Mouse (Mus musculus) limb, embryonic 12.5 days (tissue): ENCODE data around the gene Sin3a. TPM values are rescaled to one million over a fixed set of nuclear protein-coding genes. Genes with fewer than 3 reads are reported as not detected.

Experiments
- ATAC-seq: fragments of 200-750 bp; cut with Nextera tagmentation; 2 replicates; pipeline ENCODE4 v1.8.0; 2017; ENCODE audit warnings: low read depth, moderate TSS enrichment; ENCODE audit not compliant: insufficient number of reproducible peaks, insufficient read depth, low FRiP score, low TSS enrichment
- H3K27ac ChIP-seq: fragments of 300-500 bp; sonication (generic); 2 replicates; pipeline ENCODE4 v1.5.1; 2016; ENCODE audit warnings: mild to moderate bottlenecking, moderate library complexity
- H3K27me3 ChIP-seq: fragments of 300-500 bp; sonication (generic); 2 replicates; pipeline ENCODE4 v1.6.1; 2016; ENCODE audit warnings: mild to moderate bottlenecking, moderate library complexity
- H3K36me3 ChIP-seq: fragments of 300-500 bp; sonication (generic); 2 replicates; pipeline ENCODE4 v1.6.1; 2016; ENCODE audit warnings: mild to moderate bottlenecking, moderate library complexity
- H3K4me1 ChIP-seq: fragments of 300-500 bp; sonication (generic); replicated peaks from 2 replicates; pipeline ENCODE4 v1.6.1; 2016
- H3K4me2 ChIP-seq: fragments of 300-500 bp; sonication (generic); 2 replicates; pipeline ENCODE4 v1.6.1; 2016; ENCODE audit warnings: mild to moderate bottlenecking, moderate library complexity
- H3K4me3 ChIP-seq: fragments of 300-500 bp; sonication (generic); replicated peaks from 2 replicates; pipeline ENCODE4 v1.5.1; 2016; ENCODE audit warnings: mild to moderate bottlenecking
- H3K9ac ChIP-seq: fragments of 300-500 bp; sonication (generic); replicated peaks from 2 replicates; pipeline ENCODE4 v1.6.1; 2016; ENCODE audit warnings: mild to moderate bottlenecking, moderate library complexity
- H3K9me3 ChIP-seq: fragments of 300-500 bp; sonication (generic); 2 replicates; pipeline ENCODE4 v1.6.1; 2016; ENCODE audit warnings: mild to moderate bottlenecking, moderate library complexity
- WGBS: fragments of 180-500 bp; shearing (Covaris S2); methylation state at CpG from one replicate; pipeline ENCODE4 v1.1.7; 2016; 5-methylcytosine and 5-hydroxymethylcytosine counted together
- polyA plus RNA-seq: library from polyadenylated mRNA; unstranded; fragments of >200 nt; fragmentation: Nextera tagmentation; extraction: Ambion mirVana; gene quantifications from 2 replicates; pipeline ENCODE4 v1.2.1, GENCODE M21; 2016

The Sin3a gene
- 42.1 and 54.4 TPM in 2 replicates for polyA plus RNA-seq

GRCm38 (mm10) chr9:57071801-57072351 lies at the start of gene Sin3a:
Gene Sin3a, plus strand, starts transcription at chr9:57072040.
- H3K9ac ChIP-seq: peak within 1 kb of the TSS; percentile 78
- H3K4me1 ChIP-seq: peaks cover 25% of the 10 kb centered on the region
- peak within 1 kb of the TSS; percentile 93 for H3K4me3 ChIP-seq
- peak within 1 kb of the TSS; percentile 99 for H3K27ac ChIP-seq
- under 1% methylated on average over 34 of the region's 34 CpGs for WGBS
- no peaks in the 10 kb centered on the region for H3K27me3 ChIP-seq
- no peaks in the 10 kb centered on the region; the same call in 1 of the 2 replicates for H3K36me3 ChIP-seq
- no peak for ATAC-seq
- H3K4me2 ChIP-seq: peak within 1 kb of the TSS; percentile 90
- no peaks in the 10 kb centered on the region for H3K9me3 ChIP-seq

GRCm38 (mm10) chr9:57031756-57032155 lies 40.1 kb upstream of the Sin3a start:
- Histone ChIP-seq H3K9ac (no peak overlapping the region), H3K4me1 (no peaks in the 10 kb centered on the region), H3K4me3 (no peak overlapping the region), H3K9me3 (no peaks in the 10 kb centered on the region), H3K4me2 (no peak overlapping the region), H3K27me3 (no peaks in the 10 kb centered on the region), H3K36me3 (peaks cover 84% of the 10 kb centered on the region), H3K27ac (no peak overlapping the region)
- no peak for ATAC-seq
- 93% methylated on average over 1 of the region's 1 CpGs for WGBS

GRCm38 (mm10) chr9:57056237-57056636 lies 15.6 kb upstream of the Sin3a start:
- no peak for ATAC-seq
- H3K4me3 ChIP-seq: no peak overlapping the region
- H3K9me3 ChIP-seq: no peaks in the 10 kb centered on the region
- no peak overlapping the region for H3K9ac ChIP-seq
- no peaks in the 10 kb centered on the region for H3K4me1 ChIP-seq
- WGBS: 93% methylated on average over 1 of the region's 1 CpGs
- peaks cover 79% of the 10 kb centered on the region for H3K36me3 ChIP-seq
- no peak overlapping the region for H3K4me2 ChIP-seq
- H3K27ac ChIP-seq: no peak overlapping the region
- no peaks in the 10 kb centered on the region for H3K27me3 ChIP-seq

GRCm38 (mm10) chr9:57064164-57064563 lies 7.7 kb upstream of the Sin3a start:
- no peak overlapping the region for H3K4me2 ChIP-seq
- H3K27ac ChIP-seq: no peak overlapping the region
- H3K9me3 ChIP-seq: no peaks in the 10 kb centered on the region
- no peak overlapping the region for H3K4me3 ChIP-seq
- WGBS: 93% methylated on average over 2 of the region's 2 CpGs
- no peak overlapping the region for H3K9ac ChIP-seq
- no peak for ATAC-seq
- H3K36me3 ChIP-seq: peaks cover 46% of the 10 kb centered on the region
- no peaks in the 10 kb centered on the region for H3K27me3 ChIP-seq
- H3K4me1 ChIP-seq: no peaks in the 10 kb centered on the region

GRCm38 (mm10) chr9:57068266-57068665 lies 3.6 kb upstream of the Sin3a start:
- H3K4me2 ChIP-seq: no peak overlapping the region
- peaks cover 17% of the 10 kb centered on the region; the same call in 1 of the 2 replicates for H3K36me3 ChIP-seq
- no peaks in the 10 kb centered on the region for H3K27me3 ChIP-seq
- no peak for ATAC-seq
- H3K9ac ChIP-seq: no peak overlapping the region
- no peak overlapping the region for H3K4me3 ChIP-seq
- H3K27ac ChIP-seq: no peak overlapping the region
- no peaks in the 10 kb centered on the region for H3K9me3 ChIP-seq
- peaks cover 14% of the 10 kb centered on the region; the same call in 1 of the 2 replicates for H3K4me1 ChIP-seq
- 75% methylated on average over 3 of the region's 3 CpGs for WGBS

DNA sequence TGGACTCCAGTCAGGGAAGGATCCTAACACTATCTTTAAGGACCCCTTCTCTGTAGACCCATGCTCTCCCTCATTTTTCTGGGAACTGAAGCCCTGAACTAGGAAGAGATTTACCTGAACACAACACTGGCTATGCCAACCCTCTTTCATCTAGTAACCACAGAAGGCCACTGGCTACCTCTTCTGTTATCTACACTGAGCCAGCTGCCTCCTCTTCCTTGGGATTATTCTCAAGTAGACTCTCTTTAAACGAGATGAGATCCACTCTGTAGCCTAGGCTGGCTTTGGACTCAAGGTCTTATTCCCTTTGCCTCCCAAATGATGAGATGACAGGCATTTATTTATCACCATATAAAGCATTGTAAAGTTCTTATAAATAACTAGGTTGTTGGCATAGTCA lies 1.6 kb upstream of the Sin3a start:
- WGBS: 63% methylated on average over 1 of the region's 1 CpGs
- H3K4me2 ChIP-seq: 0 out of 2 replicates have a peak overlapping the region, but pooled peaks have one; percentile 90
- H3K27me3 ChIP-seq: no peaks in the 10 kb centered on the region
- 0 out of 2 replicates have a peak overlapping the region, but pooled peaks have one; percentile 8 for H3K4me3 ChIP-seq
- peaks cover 24% of the 10 kb centered on the region for H3K4me1 ChIP-seq
- ATAC-seq: no peak
- no peak overlapping the region for H3K27ac ChIP-seq
- H3K9ac ChIP-seq: no peak overlapping the region
- H3K9me3 ChIP-seq: no peaks in the 10 kb centered on the region
- peaks cover 6% of the 10 kb centered on the region; the same call in 1 of the 2 replicates for H3K36me3 ChIP-seq

DNA sequence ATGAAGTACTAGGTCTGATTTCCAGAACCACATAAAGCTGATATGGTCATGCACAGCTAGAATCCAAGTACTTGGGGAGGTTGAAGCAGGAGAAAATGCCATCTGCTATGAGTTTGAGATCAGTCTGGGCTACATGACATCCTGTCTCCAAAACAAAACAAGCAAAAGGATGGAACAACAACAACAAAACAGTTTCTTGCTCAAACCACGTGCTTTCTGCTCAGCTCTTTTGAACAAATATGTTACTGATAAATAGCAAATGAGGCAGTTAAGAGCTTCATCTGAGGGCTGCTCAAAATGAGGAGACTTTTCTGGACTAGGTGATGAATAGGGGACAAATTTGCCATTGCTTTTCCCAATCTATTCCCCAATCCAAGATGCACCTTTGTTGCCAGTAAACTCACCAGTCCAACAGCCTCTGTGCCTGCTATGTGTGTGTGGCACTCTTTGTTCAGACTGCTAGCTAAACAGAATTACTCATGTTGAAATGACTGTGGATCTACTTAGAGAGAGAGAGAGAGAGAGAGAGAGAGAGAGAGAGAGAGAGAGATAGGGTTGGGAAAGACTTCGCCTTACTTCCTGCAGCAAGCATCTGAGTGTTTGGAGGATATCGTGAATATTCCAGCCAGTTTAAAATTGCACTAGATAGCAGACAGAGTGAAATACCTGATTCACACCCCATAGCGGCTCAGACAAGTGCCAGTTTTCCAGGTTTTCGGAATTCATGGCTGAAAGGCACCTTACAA lies 867 bp upstream of the Sin3a start:
- Histone ChIP-seq H3K36me3 (no peaks in the 10 kb centered on the region; the same call in 1 of the 2 replicates), H3K27me3 (no peaks in the 10 kb centered on the region), H3K4me3 (peak overlapping the region; percentile 93), H3K9me3 (no peaks in the 10 kb centered on the region), H3K27ac (peak overlapping the region; percentile 66), H3K4me2 (peak overlapping the region; percentile 90), H3K4me1 (peaks cover 25% of the 10 kb centered on the region), H3K9ac (peak overlapping the region; percentile 56)
- WGBS: 19% methylated on average over 5 of the region's 5 CpGs
- no peak for ATAC-seq

DNA sequence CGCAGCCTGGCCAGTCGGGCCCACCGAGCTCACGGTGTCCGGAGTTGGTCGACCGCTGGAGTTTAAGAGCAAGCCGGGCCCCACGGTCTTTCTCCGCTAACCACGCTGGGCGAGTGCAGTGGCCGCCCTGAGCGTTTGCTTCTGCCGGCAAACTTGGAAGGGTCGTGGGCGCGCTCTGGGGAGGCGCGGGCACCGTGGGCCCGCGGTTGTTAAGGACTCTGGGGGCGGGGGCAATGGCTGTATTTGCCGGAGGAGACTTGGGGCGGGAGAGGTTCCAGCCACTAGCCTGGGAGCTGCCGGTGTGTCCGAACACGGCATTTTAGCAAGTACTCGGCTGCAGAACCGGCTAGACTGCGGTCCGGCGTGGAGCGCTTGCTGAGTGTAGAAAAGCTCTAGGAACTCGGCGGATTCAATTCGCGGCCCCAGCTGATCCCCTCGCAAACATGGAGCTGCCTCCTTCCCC lies 717 bp downstream of the Sin3a start:
- H3K9ac ChIP-seq: peak overlapping the region; percentile 78
- H3K4me1 ChIP-seq: peaks cover 30% of the 10 kb centered on the region
- H3K27me3 ChIP-seq: no peaks in the 10 kb centered on the region
- peak overlapping the region; percentile 93 for H3K4me3 ChIP-seq
- no peaks in the 10 kb centered on the region for H3K9me3 ChIP-seq
- H3K4me2 ChIP-seq: peak overlapping the region; percentile 90
- H3K36me3 ChIP-seq: no peaks in the 10 kb centered on the region
- WGBS: under 1% methylated on average over 40 of the region's 40 CpGs
- ATAC-seq: no peak
- H3K27ac ChIP-seq: peak overlapping the region; percentile 99

DNA sequence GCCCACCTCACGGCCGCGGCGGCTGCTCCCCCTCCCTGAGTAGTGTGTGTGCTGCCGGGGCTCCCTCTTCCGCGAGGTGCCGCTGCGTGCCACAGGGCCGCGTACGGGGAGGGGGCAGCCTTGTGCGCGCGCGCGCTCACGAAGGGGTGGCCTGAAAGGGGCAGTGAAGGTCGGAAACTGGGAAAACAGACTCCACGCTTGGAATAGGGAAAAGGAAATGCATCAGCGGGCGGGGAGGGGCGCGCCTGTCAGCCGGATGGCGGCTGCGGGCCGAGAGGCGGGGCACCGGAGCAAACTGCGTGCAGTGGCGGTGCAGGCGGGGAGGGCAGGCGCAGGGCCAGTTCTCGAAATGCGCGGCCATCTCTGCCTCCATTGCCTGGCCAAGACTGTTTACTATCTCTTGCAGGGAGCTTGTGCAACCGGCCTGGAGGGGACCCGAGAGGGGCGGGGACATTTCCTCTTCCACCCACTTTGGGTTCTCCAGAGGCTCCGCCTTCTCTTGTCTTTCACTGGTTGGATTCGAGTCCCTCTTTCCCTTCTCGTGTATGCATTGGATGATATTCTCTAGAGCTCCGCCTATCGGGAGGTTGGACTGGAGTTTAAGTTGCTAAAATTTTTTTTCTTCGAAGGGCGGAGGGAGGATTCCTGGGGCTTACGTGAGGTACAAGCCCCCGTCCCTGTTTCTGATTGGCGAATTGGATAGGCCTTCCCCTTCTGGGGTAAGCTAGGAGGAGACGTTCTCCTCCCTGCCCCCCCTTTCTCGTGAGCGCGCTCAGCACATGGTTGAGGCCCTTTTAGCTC lies 1.3 kb downstream of the Sin3a start:
- WGBS: under 1% methylated on average over 54 of the region's 54 CpGs
- Histone ChIP-seq H3K4me1 (peaks cover 30% of the 10 kb centered on the region), H3K4me3 (peak overlapping the region; percentile 93), H3K27me3 (no peaks in the 10 kb centered on the region), H3K9me3 (no peaks in the 10 kb centered on the region), H3K27ac (peak overlapping the region; percentile 99), H3K36me3 (no peaks in the 10 kb centered on the region), H3K4me2 (peak overlapping the region; percentile 90), H3K9ac (peak overlapping the region; percentile 78)
- ATAC-seq: peak; percentile 81

DNA sequence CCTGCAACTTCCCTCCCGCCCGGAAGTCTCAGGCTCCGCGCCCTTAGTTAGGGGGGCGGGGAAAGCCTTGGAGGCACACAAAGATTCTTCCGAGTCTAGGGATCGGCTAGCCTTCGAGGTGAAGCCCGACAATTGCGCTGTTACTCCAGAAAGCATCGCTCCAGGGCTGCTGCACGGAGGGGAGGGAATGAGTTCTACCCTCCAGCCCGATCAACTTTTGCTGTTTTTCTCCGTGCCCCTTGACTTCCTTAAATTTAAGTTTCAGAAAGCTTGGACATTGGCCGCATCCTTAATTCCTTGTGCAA lies 1.9 kb downstream of the Sin3a start:
- peaks cover 30% of the 10 kb centered on the region for H3K4me1 ChIP-seq
- no peaks in the 10 kb centered on the region for H3K36me3 ChIP-seq
- peak overlapping the region; percentile 73 for H3K9ac ChIP-seq
- WGBS: under 1% methylated on average over 15 of the region's 15 CpGs
- H3K27ac ChIP-seq: peak overlapping the region; percentile 94
- ATAC-seq: no peak
- H3K4me2 ChIP-seq: peak overlapping the region; percentile 90
- H3K4me3 ChIP-seq: peak overlapping the region; percentile 93
- H3K9me3 ChIP-seq: no peaks in the 10 kb centered on the region
- H3K27me3 ChIP-seq: no peaks in the 10 kb centered on the region
